ENCODE assay signal across 15 mouse cellular contexts in genomic region chr3:30441646-30442045, GRCm38 (mm10).
"Had no signal": no experiment of that assay in that cellular context is flagged by ENCODE, and none has a peak within 500 bp of the region (broad histone marks: within the 10 kb centered on the region; RNA-seq: fewer than 3 reads in every experiment).

No protein-coding gene starts in this region.

- H3K4me1 ChIP-seq: neural tube, embryonic 15.5 days; stomach, embryonic 15.5 days had no signal

- H3K9ac ChIP-seq: neural tube, embryonic 15.5 days; stomach, embryonic 15.5 days had no signal

- H3K36me3 ChIP-seq: neural tube, embryonic 15.5 days; stomach, embryonic 15.5 days had no signal

- H3K27ac ChIP-seq: neural tube, embryonic 15.5 days; stomach, embryonic 15.5 days; stomach, postnatal 0 days had no signal

- H3K4me2 ChIP-seq: neural tube, embryonic 15.5 days; stomach, embryonic 15.5 days had no signal

- H3K9me3 ChIP-seq: neural tube, embryonic 15.5 days; stomach, embryonic 15.5 days had no signal

- H3K27me3 ChIP-seq: neural tube, embryonic 15.5 days; stomach, embryonic 15.5 days had no signal

- DNase-seq: retina, postnatal 1 day; right cerebral cortex, adult 18-20 months; right cerebral cortex, postnatal 14 days; right cerebral cortex, postnatal 25 days; right cerebral cortex, postnatal 4 days; spleen, adult 18-20 months; thymus, adult 18-20 months; thymus, adult 2 months; thymus, postnatal 14 days; thymus, postnatal 25 days; thymus, postnatal 36 days; thymus, postnatal 4 days had no signal

- H3K4me3 ChIP-seq: neural tube, embryonic 15.5 days; stomach, embryonic 15.5 days had no signal
